In genomic region chr2:104692551-104692950, GRCm38 (mm10) we compare ENCODE assay signal across 22 mouse cellular contexts. TPM values are rescaled to one million over a fixed set of nuclear protein-coding genes. Genes with fewer than 3 reads are reported as not detected.
"Had no signal": no experiment of that assay in that cellular context is flagged by ENCODE, and none has a peak within 500 bp of the region (broad histone marks: within the 10 kb centered on the region; RNA-seq: fewer than 3 reads in every experiment).

No protein-coding gene starts in this region.

- H3K36me3 ChIP-seq: limb, embryonic 10.5 days; liver, embryonic 13.5 days had no signal

- H3K27ac ChIP-seq: layer of hippocampus, adult 2 months; limb, embryonic 10.5 days; liver, embryonic 13.5 days; midbrain, embryonic 10.5 days; neural tube, embryonic 15.5 days had no signal

- H3K4me3 ChIP-seq: layer of hippocampus, adult 2 months; limb, embryonic 10.5 days; liver, embryonic 13.5 days; midbrain, embryonic 10.5 days; myocyte; neural tube, embryonic 15.5 days had no signal

- DNase-seq: kidney, adult 9 months; kidney, postnatal 10 days; kidney, postnatal 4 days; liver, embryonic 13.5 days; liver, postnatal 0 days; lung, postnatal 36 days; midbrain, embryonic 14.5 days; retina, postnatal 1 day; right cerebral cortex, postnatal 4 days; spleen, adult 18-20 months; thymus, adult 18-20 months; thymus, postnatal 14 days had no signal

- ATAC-seq: liver, postnatal 0 days; lung, postnatal 0 days had no signal

- H3K9ac ChIP-seq: liver, embryonic 13.5 days; liver, postnatal 0 days; neural tube, embryonic 15.5 days had no signal

- H3K4me1 ChIP-seq: limb, embryonic 10.5 days; midbrain, embryonic 10.5 days; neural tube, embryonic 15.5 days had no signal

- H3K9me3 ChIP-seq: limb, embryonic 10.5 days; liver, embryonic 13.5 days; midbrain, embryonic 10.5 days; neural tube, embryonic 15.5 days had no signal

- H3K4me2 ChIP-seq: liver, embryonic 13.5 days; neural tube, embryonic 15.5 days had no signal

- H3K27me3 ChIP-seq: liver, embryonic 13.5 days; neural tube, embryonic 15.5 days had no signal

RNA-seq across cellular contexts. Expression of gene Pin1rt1, which starts 23.6 kb away (rescaled TPM):
- total RNA-seq: layer of hippocampus, adult 2 months; layer of hippocampus, postnatal 10 days; megakaryocyte, adult 5-6 weeks had no signal
- polyA plus RNA-seq: limb, embryonic 10.5 days; liver, embryonic 13.5 days; liver, postnatal 0 days; lung, postnatal 0 days; midbrain, embryonic 10.5 days; midbrain, embryonic 14.5 days; myocyte; neural tube, embryonic 11.5 days; stomach, embryonic 14.5 days had no signal
